Comparison of ENCODE assay signal across 8 mouse cellular contexts in the genomic region with DNA sequence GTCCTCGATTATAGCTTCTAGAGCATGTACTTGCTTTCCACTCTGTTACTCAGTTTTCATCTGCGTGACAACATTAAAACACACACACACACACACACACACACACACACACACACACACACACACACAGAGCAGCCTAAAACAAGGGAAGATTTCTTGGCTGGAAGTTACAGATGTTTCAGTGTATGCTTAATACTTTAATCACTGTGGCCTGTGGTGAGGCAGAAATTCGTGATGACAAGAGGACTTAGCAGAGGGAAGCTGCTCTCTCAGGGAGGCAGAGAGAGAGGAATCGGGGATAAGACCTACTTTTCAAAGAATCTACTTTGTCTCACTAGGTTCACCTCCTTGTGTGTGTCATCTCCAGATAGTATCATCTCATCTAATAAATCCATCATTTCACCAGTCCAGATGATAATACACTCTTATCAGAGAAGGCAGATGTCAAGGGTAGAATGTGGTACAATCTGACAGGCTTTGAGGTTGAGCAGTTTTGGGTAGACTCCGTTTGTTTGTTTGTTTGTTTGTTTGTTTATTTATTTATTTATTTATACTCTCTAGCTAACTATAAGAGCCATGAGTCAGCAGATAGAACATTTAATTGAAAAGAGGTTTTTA. TPM values are rescaled to one million over a fixed set of nuclear protein-coding genes. Genes with fewer than 3 reads are reported as not detected.
DNase-seq lines count a peak whose midpoint lies in the region; ATAC-seq and TF ChIP-seq lines count a peak whose summit lies in the region.

No protein-coding gene starts in this region.

- DNase-seq in heart, embryonic 10.5 days (ENCODE audit: low spot score) = no peak
- no peak for DNase-seq in heart, adult 9 months (ENCODE audit: low spot score in 2 of 2)
- no peak for DNase-seq in G1E (ENCODE audit: low spot score)
- no peak for DNase-seq in testis, postnatal 14 days (ENCODE audit: low spot score)
- DNase-seq in left cerebral cortex, postnatal 4 days = no peak
- no peak for DNase-seq in gastrocnemius, postnatal 10 days

- H3K4me1 ChIP-seq in heart, embryonic 10.5 days = peaks cover 15% of the 10 kb centered on the region
- peaks cover 30% of the 10 kb centered on the region for H3K4me1 ChIP-seq in G1E (ENCODE audit: insufficient read depth, low read depth, low read length)
- H3K4me1 ChIP-seq in heart, embryonic 15.5 days (replicated peaks) = peaks cover 28% of the 10 kb centered on the region
- peaks cover 13% of the 10 kb centered on the region for H3K4me1 ChIP-seq in liver, embryonic 16.5 days (ENCODE audit: control insufficient read depth, low read depth, low read length)

- intact Hi-C loops in left cerebral cortex, postnatal 4 days (cut with DNase I) = loop anchor here (5.0 to 10.0 kb wide), 4 partner anchors 85 to 255 kb away; partner anchors contain the start of gene Dgkh

- 58% methylated on average over 5 of the region's 5 CpGs for WGBS in heart, embryonic 10.5 days
- WGBS in heart, embryonic 15.5 days = 34% methylated on average over 5 of the region's 5 CpGs
- WGBS in liver, embryonic 16.5 days (ENCODE audit: insufficient replicate concordance) = 33% methylated on average over 5 of the region's 5 CpGs

- peak overlapping the region; percentile 87 for H3K4me3 ChIP-seq in heart, embryonic 10.5 days
- peak overlapping the region; percentile 97; the same call in 1 of the 2 replicates for H3K4me3 ChIP-seq in G1E (ENCODE audit: low read depth, low read length)
- peak overlapping the region; percentile 98 for H3K4me3 ChIP-seq in heart, embryonic 15.5 days
- peak overlapping the region; percentile 85 for H3K4me3 ChIP-seq in liver, embryonic 16.5 days (ENCODE audit: low read depth, low read length)

- TF ChIP-seq CTCF in G1E (IDR thresholded peaks at IDR 0.05; ENCODE audit: low read depth, low read length) = no peak

- no peaks in the 10 kb centered on the region for H3K27me3 ChIP-seq in heart, embryonic 10.5 days (ENCODE audit: insufficient read depth, poor library complexity, severe bottlenecking)
- H3K27me3 ChIP-seq in G1E (ENCODE audit: insufficient read depth, low read length) = no peaks in the 10 kb centered on the region
- H3K27me3 ChIP-seq in heart, embryonic 15.5 days = no peaks in the 10 kb centered on the region
- no peaks in the 10 kb centered on the region for H3K27me3 ChIP-seq in liver, embryonic 16.5 days (ENCODE audit: control insufficient read depth, insufficient read depth, low read depth, low read length)

- H3K9ac ChIP-seq in heart, embryonic 15.5 days = no peak overlapping the region
- peak overlapping the region; percentile 82; the same call in 1 of the 2 replicates for H3K9ac ChIP-seq in liver, embryonic 16.5 days (ENCODE audit: low read depth, low read length)

- H3K36me3 ChIP-seq in heart, embryonic 10.5 days = no peaks in the 10 kb centered on the region
- H3K36me3 ChIP-seq in G1E (replicated peaks) = peaks cover 7% of the 10 kb centered on the region
- no peaks in the 10 kb centered on the region for H3K36me3 ChIP-seq in heart, embryonic 15.5 days
- H3K36me3 ChIP-seq in liver, embryonic 16.5 days (ENCODE audit: control insufficient read depth, insufficient read depth) = no peaks in the 10 kb centered on the region

- peak; percentile 15 for ATAC-seq in G1E (ENCODE audit: extremely low read depth, insufficient number of reproducible peaks, low FRiP score, poor library complexity, severe bottlenecking)
- no peak for ATAC-seq in heart, embryonic 15.5 days (replicated peaks; ENCODE audit: insufficient number of reproducible peaks, insufficient read depth, low FRiP score, low read depth)
- no peak for ATAC-seq in liver, embryonic 16.5 days (ENCODE audit: low read depth)

- H3K27ac ChIP-seq in heart, embryonic 10.5 days = peak overlapping the region; percentile 98; the same call in 1 of the 2 replicates
- peak overlapping the region; percentile 97 for H3K27ac ChIP-seq in heart, embryonic 15.5 days
- peak overlapping the region; percentile 45 for H3K27ac ChIP-seq in liver, embryonic 16.5 days (ENCODE audit: low read length)

- no peaks in the 10 kb centered on the region for H3K9me3 ChIP-seq in heart, embryonic 10.5 days
- H3K9me3 ChIP-seq in G1E (replicated peaks) = no peaks in the 10 kb centered on the region
- no peaks in the 10 kb centered on the region for H3K9me3 ChIP-seq in heart, embryonic 15.5 days (replicated peaks)
- no peaks in the 10 kb centered on the region for H3K9me3 ChIP-seq in liver, embryonic 16.5 days (replicated peaks; ENCODE audit: control insufficient read depth, low read length)

- H3K4me2 ChIP-seq in heart, embryonic 15.5 days = peak overlapping the region; percentile 79
- H3K4me2 ChIP-seq in liver, embryonic 16.5 days (ENCODE audit: low read depth, low read length) = peak overlapping the region; percentile 66

RNA-seq across cellular contexts. Expression of gene Vwa8, which starts 1.2 kb away (rescaled TPM):
- 12.1 and 18.6 TPM in 2 replicates for polyA plus RNA-seq in heart, embryonic 10.5 days (2016; fragmentation: Nextera tagmentation; extraction: Ambion mirVana)
- total RNA-seq in G1E (2014; fragmentation: Nextera tagmentation) (35.4 and 42.5 TPM in 2 replicates), G1E (2017) (16.3 and 18.5 TPM in 2 replicates)
- polyA plus RNA-seq in G1E (2012) = 4.3 and 4.5 TPM in 2 replicates
- 15.5 and 17.6 TPM in 2 replicates for polyA plus RNA-seq in heart, embryonic 15.5 days (2015; fragmentation: Nextera tagmentation; extraction: Ambion mirVana)
- 8.5 and 9.5 TPM in 2 replicates for polyA plus RNA-seq in liver, embryonic 16.5 days (2015; fragmentation: Nextera tagmentation; extraction: Ambion mirVana)
- total RNA-seq in left cerebral cortex, postnatal 4 days (2021) = 10 to 100 TPM; 16.8 to 17.1 TPM
- total RNA-seq in gastrocnemius, postnatal 10 days (2021) = 10 to 100 TPM; 54.2 to 61.2 TPM

Comparison
In these comparisons a context has a peak if more than half of its experiments do, and no peak if none do; other contexts are left out.
1. H3K27ac ChIP-seq: peak in every context shown above with its lines; median percentile 98 in heart, embryonic 10.5 days; 97 in heart, embryonic 15.5 days; 45 in liver, embryonic 16.5 days.